Mouse (Mus musculus): ENCODE measurements around the gene Alg14.

Alg14 gene

GRCm38 (mm10) chr3:121370830-121371526, 79.4 kb downstream of the Alg14 start:
- DNase-seq = no peak

- DNase-seq = no peak
Measured at GRCm38 (mm10) chr3:121371527-121372220, 80.1 kb downstream of the Alg14 start.

GRCm38 (mm10) chr3:121373897-121374441, 82.4 kb downstream of the Alg14 start:
- DNase-seq = no peak

GRCm38 (mm10) chr3:121375541-121376129, 84.1 kb downstream of the Alg14 start:
- DNase-seq = no peak

- no peak for DNase-seq
Measured at GRCm38 (mm10) chr3:121378708-121379612, 87.4 kb downstream of the Alg14 start.

GRCm38 (mm10) chr3:121379699-121380098, 88.1 kb downstream of the Alg14 start:
- DNase-seq = no peak

- DNase-seq = no peak
Measured at GRCm38 (mm10) chr3:121387471-121388009, 96.0 kb downstream of the Alg14 start.

- DNase-seq = no peak
Measured at GRCm38 (mm10) chr3:121389366-121389765, 97.8 kb downstream of the Alg14 start.

- no peak for DNase-seq
Measured at GRCm38 (mm10) chr3:121389860-121390530, 98.4 kb downstream of the Alg14 start.

GRCm38 (mm10) chr3:121390724-121391123, 99.2 kb downstream of the Alg14 start:
- no peak for DNase-seq

GRCm38 (mm10) chr3:121395588-121396295, 104.2 kb downstream of the Alg14 start:
- DNase-seq = no peak

GRCm38 (mm10) chr3:121396561-121396960, 105.0 kb downstream of the Alg14 start:
- DNase-seq = no peak

GRCm38 (mm10) chr3:121397007-121397406, 105.4 kb downstream of the Alg14 start:
- DNase-seq = no peak

GRCm38 (mm10) chr3:121401384-121401783, 109.8 kb downstream of the Alg14 start:
- no peak for DNase-seq

GRCm38 (mm10) chr3:121402096-121402495, 110.5 kb downstream of the Alg14 start:
- DNase-seq = no peak

GRCm38 (mm10) chr3:121403449-121403848, 111.9 kb downstream of the Alg14 start:
- no peak for DNase-seq

GRCm38 (mm10) chr3:121405101-121405500, 113.5 kb downstream of the Alg14 start:
- no peak for DNase-seq

- no peak for DNase-seq
Measured at GRCm38 (mm10) chr3:121407417-121407816, 115.8 kb downstream of the Alg14 start.

- no peak for DNase-seq
Measured at GRCm38 (mm10) chr3:121408386-121408785, 116.8 kb downstream of the Alg14 start.

- no peak for DNase-seq
Measured at GRCm38 (mm10) chr3:121411450-121411849, 119.9 kb downstream of the Alg14 start.
